Mouse (Mus musculus) midbrain, embryonic 14.5 days (tissue): ENCODE data around the gene Tpk1. TPM values are rescaled to one million over a fixed set of nuclear protein-coding genes. Genes with fewer than 3 reads are reported as not detected.

ENCODE experiments used
- ATAC-seq: fragments of 200-750 bp; cut with Nextera tagmentation; 2 replicates; pipeline ENCODE4 v1.8.0; 2017; ENCODE audit warnings: moderate number of reproducible peaks, moderate library complexity; ENCODE audit not compliant: low FRiP score, low TSS enrichment
- DNase-seq: peaks from one replicate; pipeline ENCODE4 v3.0.0-alpha.2; 2015
- H3K27ac ChIP-seq: fragments of 300-500 bp; sonication (generic); replicated peaks from 2 replicates; pipeline ENCODE4 v1.5.1; 2014; ENCODE audit warnings: mild to moderate bottlenecking, low read depth, low read length, moderate library complexity
- H3K27me3 ChIP-seq: fragments of 300-500 bp; sonication (generic); 2 replicates; pipeline ENCODE4 v1.6.1; 2014; ENCODE audit warnings: low read length, control low read depth, mixed read lengths; ENCODE audit not compliant: control insufficient read depth, insufficient read depth
- H3K36me3 ChIP-seq: fragments of 300-500 bp; sonication (generic); 2 replicates; pipeline ENCODE4 v1.6.1; 2014; ENCODE audit warnings: low read length, control low read depth; ENCODE audit not compliant: control insufficient read depth, insufficient read depth
- H3K4me1 ChIP-seq: fragments of 300-500 bp; sonication (generic); 2 replicates; pipeline ENCODE4 v1.6.1; 2014; ENCODE audit warnings: mild to moderate bottlenecking, antibody characterized with exemption, low read length, control low read depth; ENCODE audit not compliant: control insufficient read depth, insufficient read depth
- H3K4me2 ChIP-seq: fragments of 300-500 bp; sonication (generic); 2 replicates; pipeline ENCODE4 v1.6.1; 2014; ENCODE audit warnings: mild to moderate bottlenecking, low read length, moderate library complexity
- H3K4me3 ChIP-seq: fragments of 300-500 bp; sonication (generic); replicated peaks from 2 replicates; pipeline ENCODE4 v1.5.1; 2014; ENCODE audit warnings: low read depth, low read length
- H3K9ac ChIP-seq: fragments of 300-500 bp; sonication (generic); replicated peaks from 2 replicates; pipeline ENCODE4 v1.6.1; 2014; ENCODE audit warnings: mild to moderate bottlenecking, low read length, moderate library complexity
- H3K9me3 ChIP-seq: fragments of 300-500 bp; sonication (generic); 2 replicates; pipeline ENCODE4 v1.6.1; 2016; ENCODE audit warnings: low read length, control low read depth, mixed read lengths; ENCODE audit not compliant: control insufficient read depth
- WGBS: fragments of 180-500 bp; shearing (Covaris S2); extraction: QIAGEN DNeasy Blood & Tissue Kit; methylation state at CpG from one replicate; pipeline ENCODE4 v1.1.7; 2014; 5-methylcytosine and 5-hydroxymethylcytosine counted together
- polyA plus RNA-seq: library from polyadenylated mRNA; unstranded; fragments of >200 nt; fragmentation: Nextera tagmentation; extraction: Ambion mirVana; gene quantifications from 2 replicates; pipeline ENCODE4 v1.2.1, GENCODE M21; 2014

The Tpk1 gene
- polyA plus RNA-seq, 1 experiment from 2014 or later, result 6.9 TPM

GRCm38 (mm10) chr6:43649516-43649915 lies 16.6 kb downstream of the Tpk1 start:
- Histone ChIP-seq H3K4me3 (no peak overlapping the region), H3K36me3 (no peaks in the 10 kb centered on the region), H3K4me2 (no peak overlapping the region), H3K27ac (no peak overlapping the region), H3K9ac (no peak overlapping the region), H3K4me1 (no peaks in the 10 kb centered on the region), H3K9me3 (no peaks in the 10 kb centered on the region), H3K27me3 (no peaks in the 10 kb centered on the region)
- ATAC-seq (no peak), DNase-seq (no peak)
- WGBS, result 89% methylated on average over 2 of the region's 2 CpGs

DNA sequence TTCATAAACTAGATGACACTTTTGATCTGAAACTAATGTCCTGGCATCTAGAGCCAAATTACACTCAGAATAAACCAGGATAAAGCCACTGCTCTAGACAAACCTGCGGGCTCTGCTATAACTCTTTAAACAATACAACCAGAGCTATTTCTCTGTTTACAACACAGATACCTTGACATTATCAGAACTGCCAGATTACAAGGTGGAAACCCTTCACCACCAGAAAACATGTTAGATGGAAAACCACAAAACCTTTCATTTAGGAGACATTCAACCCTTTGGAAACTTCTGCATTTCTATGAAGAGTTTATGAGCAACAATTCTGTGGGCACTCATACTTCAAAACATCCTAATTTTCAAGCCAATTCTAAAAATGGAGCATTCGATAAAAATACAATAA lies 20.4 kb downstream of the Tpk1 start:
- 93% methylated on average over 2 of the region's 2 CpGs for WGBS
- no peak for ATAC-seq
- H3K4me2 ChIP-seq, result no peak overlapping the region

GRCm38 (mm10) chr6:43645105-43645504 lies 21.0 kb downstream of the Tpk1 start:
- WGBS, result 96% methylated on average over 1 of the region's 1 CpGs
- DNase-seq (no peak), ATAC-seq (no peak)
- Histone ChIP-seq H3K4me2 (no peak overlapping the region), H3K9me3 (no peaks in the 10 kb centered on the region), H3K36me3 (no peaks in the 10 kb centered on the region), H3K4me1 (no peaks in the 10 kb centered on the region), H3K4me3 (no peak overlapping the region), H3K27ac (no peak overlapping the region), H3K27me3 (no peaks in the 10 kb centered on the region), H3K9ac (no peak overlapping the region)

More for the DNA sequence above, 20.4 kb downstream of the Tpk1 start:
- H3K36me3 ChIP-seq, result no peaks in the 10 kb centered on the region
- no peak for DNase-seq
- no peaks in the 10 kb centered on the region for H3K27me3 ChIP-seq
- H3K4me1 ChIP-seq, result no peaks in the 10 kb centered on the region
- H3K9ac ChIP-seq, result no peak overlapping the region
- no peaks in the 10 kb centered on the region for H3K9me3 ChIP-seq
- H3K4me3 ChIP-seq, result no peak overlapping the region
- H3K27ac ChIP-seq, result no peak overlapping the region

GRCm38 (mm10) chr6:43643718-43644117 lies 22.4 kb downstream of the Tpk1 start:
- WGBS, result 89% methylated on average over 6 of the region's 6 CpGs
- no peak overlapping the region for H3K9ac ChIP-seq
- no peaks in the 10 kb centered on the region for H3K36me3 ChIP-seq
- H3K27ac ChIP-seq, result no peak overlapping the region
- ATAC-seq (no peak), DNase-seq (no peak)
- H3K27me3 ChIP-seq, result no peaks in the 10 kb centered on the region
- H3K4me2 ChIP-seq, result no peak overlapping the region
- no peaks in the 10 kb centered on the region for H3K4me1 ChIP-seq
- H3K4me3 ChIP-seq, result no peak overlapping the region
- no peaks in the 10 kb centered on the region for H3K9me3 ChIP-seq

DNA sequence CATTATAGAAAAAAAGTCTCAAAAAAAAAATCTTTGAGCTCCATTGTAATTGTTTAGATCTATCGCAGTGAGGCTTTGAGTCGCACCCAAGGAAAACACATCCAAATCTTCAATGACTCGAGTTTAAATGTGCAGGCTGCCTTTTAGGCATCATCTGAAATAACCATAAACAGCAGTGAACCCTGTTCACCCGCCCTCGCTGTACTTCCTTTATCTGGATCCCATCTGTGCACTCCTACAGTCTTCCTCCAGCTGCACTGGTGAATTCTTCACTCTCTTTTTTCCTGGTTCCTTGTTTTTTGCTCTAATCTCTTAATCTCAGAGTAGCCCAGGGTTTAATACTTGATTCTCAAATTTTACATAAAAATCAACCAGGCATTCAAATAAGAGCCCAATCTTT lies 23.7 kb downstream of the Tpk1 start:
- H3K4me2 ChIP-seq, result no peak overlapping the region

DNA sequence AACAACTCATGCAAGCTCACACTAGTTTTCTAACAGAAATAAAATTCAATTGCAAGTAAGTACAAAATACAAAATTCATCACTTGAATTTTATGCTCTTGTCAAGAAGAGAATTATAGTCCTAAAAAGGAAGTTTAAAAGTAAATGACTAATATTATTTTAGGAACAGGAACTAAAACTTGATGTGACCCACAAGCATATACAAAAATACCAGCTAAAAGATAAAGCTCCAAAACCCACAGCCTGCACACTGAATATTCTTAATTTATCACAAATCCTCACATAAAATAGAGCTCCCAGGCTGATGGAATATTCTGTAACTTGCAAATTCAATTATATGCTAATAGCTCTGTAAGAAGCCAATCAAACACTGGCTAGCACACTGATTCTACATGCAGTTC lies 25.5 kb downstream of the Tpk1 start:
- H3K27ac ChIP-seq, result no peak overlapping the region
- DNase-seq (no peak), ATAC-seq (no peak)
- H3K4me2 ChIP-seq, result no peak overlapping the region
- no peak overlapping the region for H3K4me3 ChIP-seq
- H3K9ac ChIP-seq, result no peak overlapping the region
- no peaks in the 10 kb centered on the region for H3K36me3 ChIP-seq
- H3K27me3 ChIP-seq, result no peaks in the 10 kb centered on the region
- H3K9me3 ChIP-seq, result no peaks in the 10 kb centered on the region
- H3K4me1 ChIP-seq, result no peaks in the 10 kb centered on the region

More for the DNA sequence above, 23.7 kb downstream of the Tpk1 start:
- H3K27ac ChIP-seq, result no peak overlapping the region
- H3K4me1 ChIP-seq, result no peaks in the 10 kb centered on the region
- H3K27me3 ChIP-seq, result no peaks in the 10 kb centered on the region
- no peaks in the 10 kb centered on the region for H3K36me3 ChIP-seq
- ATAC-seq (no peak), DNase-seq (no peak)
- H3K4me3 ChIP-seq, result no peak overlapping the region
- no peaks in the 10 kb centered on the region for H3K9me3 ChIP-seq
- WGBS, result 81% methylated on average over 5 of the region's 5 CpGs
- H3K9ac ChIP-seq, result no peak overlapping the region

DNA sequence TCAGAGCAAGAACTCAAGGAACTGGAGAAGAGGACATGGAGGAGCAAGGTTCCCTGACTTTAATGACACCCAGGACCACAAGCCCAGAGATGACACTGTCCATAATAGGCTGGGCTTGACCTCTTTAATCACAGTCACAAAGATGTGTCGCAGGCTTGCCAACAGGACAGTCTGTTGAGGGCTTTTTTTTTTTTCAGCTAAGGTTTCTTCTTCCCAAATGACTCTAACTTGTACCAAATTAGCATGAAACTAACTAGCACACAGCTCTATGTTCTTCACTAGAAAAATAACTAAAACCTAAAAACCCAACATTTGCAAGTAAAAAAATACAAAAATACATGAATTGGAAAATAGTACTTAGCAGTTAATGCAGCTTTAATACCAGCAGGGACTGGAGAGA lies 27.2 kb downstream of the Tpk1 start:
- Histone ChIP-seq H3K9ac (no peak overlapping the region), H3K4me2 (no peak overlapping the region), H3K9me3 (no peaks in the 10 kb centered on the region), H3K4me3 (no peak overlapping the region), H3K4me1 (no peaks in the 10 kb centered on the region), H3K27ac (no peak overlapping the region), H3K36me3 (no peaks in the 10 kb centered on the region), H3K27me3 (no peaks in the 10 kb centered on the region)
- ATAC-seq (no peak), DNase-seq (no peak)
- WGBS, result 91% methylated on average over 1 of the region's 1 CpGs

DNA sequence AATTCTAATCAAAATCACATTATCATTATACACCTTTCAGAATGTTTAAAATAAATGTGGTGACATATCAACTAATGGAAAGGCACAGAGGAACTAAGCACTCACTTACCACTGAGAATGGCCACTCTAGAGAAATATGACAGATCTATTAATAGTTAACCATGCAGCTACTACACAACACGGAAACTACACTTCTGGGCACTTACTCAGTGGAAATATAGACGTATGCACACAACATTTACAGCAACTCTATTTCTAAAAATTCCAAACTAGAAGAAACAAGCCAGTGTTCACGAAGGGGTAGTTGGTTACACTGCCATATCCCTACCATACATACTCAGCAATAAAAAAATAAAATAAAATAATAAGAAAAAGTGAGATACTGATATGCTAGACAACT lies 28.0 kb downstream of the Tpk1 start:
- ATAC-seq (no peak), DNase-seq (no peak)
- Histone ChIP-seq H3K4me3 (no peak overlapping the region), H3K9ac (no peak overlapping the region), H3K4me2 (no peak overlapping the region), H3K9me3 (no peaks in the 10 kb centered on the region), H3K27me3 (no peaks in the 10 kb centered on the region), H3K27ac (no peak overlapping the region), H3K36me3 (no peaks in the 10 kb centered on the region), H3K4me1 (no peaks in the 10 kb centered on the region)
- 91% methylated on average over 3 of the region's 3 CpGs for whole genome bisulfite sequencing

- H3K27me3 ChIP-seq, result no peaks in the 10 kb centered on the region
- H3K9ac ChIP-seq, result no peak overlapping the region
- H3K4me1 ChIP-seq, result no peaks in the 10 kb centered on the region
- H3K4me3 ChIP-seq, result no peak overlapping the region
- no peak overlapping the region for H3K4me2 ChIP-seq
- no peak for DNase-seq
- no peaks in the 10 kb centered on the region for H3K36me3 ChIP-seq
- H3K9me3 ChIP-seq, result no peaks in the 10 kb centered on the region
- 92% methylated on average over 11 of the region's 11 CpGs for WGBS
- ATAC-seq, result no peak
- no peak overlapping the region for H3K27ac ChIP-seq
Observed at GRCm38 (mm10) chr6:43636980-43637638, 29.0 kb downstream of the Tpk1 start.
